Mouse (Mus musculus): ENCODE measurements at regions not wholly inside any gene's neighbourhood (a gene's known extent, or its start where the extent isn't known, plus 50 kb on each side); places are given as distances from the start of the nearest gene placed in this dataset.

GRCm38 (mm10) chr15:27132761-27133160 lies 237.4 kb upstream of the Fbxl7 start:
- no peak for ATAC-seq (replicated peaks; ENCODE audit: insufficient number of reproducible peaks, insufficient read depth, low FRiP score, low read depth)
- Histone ChIP-seq H3K36me3 (no peaks in the 10 kb centered on the region), H3K4me2 (no peak overlapping the region), H3K9me3 (replicated peaks) (no peaks in the 10 kb centered on the region), H3K4me3 (no peak overlapping the region), H3K9ac (no peak overlapping the region), H3K27ac (no peak overlapping the region), H3K27me3 (no peaks in the 10 kb centered on the region), H3K4me1 (replicated peaks) (no peaks in the 10 kb centered on the region)
- WGBS = 78% methylated on average over 2 of the region's 2 CpGs

- Histone ChIP-seq H3K9ac (no peak overlapping the region), H3K27ac (no peak overlapping the region), H3K4me3 (no peak overlapping the region), H3K36me3 (no peaks in the 10 kb centered on the region), H3K9me3 (replicated peaks) (no peaks in the 10 kb centered on the region), H3K27me3 (no peaks in the 10 kb centered on the region), H3K4me1 (replicated peaks) (no peaks in the 10 kb centered on the region), H3K4me2 (no peak overlapping the region)
- ATAC-seq (replicated peaks; ENCODE audit: insufficient number of reproducible peaks, insufficient read depth, low FRiP score, low read depth) = no peak
- WGBS = 86% methylated on average over 5 of the region's 5 CpGs
These were observed 242.2 kb upstream of the Fbxl7 start for GRCm38 (mm10) chr15:27137580-27137979.

GRCm38 (mm10) chr15:27145860-27146259 lies 250.5 kb upstream of the Fbxl7 start:
- Histone ChIP-seq H3K27ac (no peak overlapping the region), H3K27me3 (no peaks in the 10 kb centered on the region), H3K4me1 (replicated peaks) (no peaks in the 10 kb centered on the region), H3K4me3 (no peak overlapping the region), H3K4me2 (no peak overlapping the region), H3K36me3 (no peaks in the 10 kb centered on the region), H3K9ac (no peak overlapping the region), H3K9me3 (replicated peaks) (no peaks in the 10 kb centered on the region)
- ATAC-seq (replicated peaks; ENCODE audit: insufficient number of reproducible peaks, insufficient read depth, low FRiP score, low read depth) = no peak
- 69% methylated on average over 6 of the region's 6 CpGs for WGBS

- no peaks in the 10 kb centered on the region for H3K27me3 ChIP-seq
- 52% methylated on average over 5 of the region's 5 CpGs for WGBS
- no peaks in the 10 kb centered on the region for H3K36me3 ChIP-seq
- H3K4me2 ChIP-seq = no peak overlapping the region
- H3K27ac ChIP-seq = no peak overlapping the region
- ATAC-seq (replicated peaks; ENCODE audit: insufficient number of reproducible peaks, insufficient read depth, low FRiP score, low read depth) = no peak
- H3K9ac ChIP-seq = no peak overlapping the region
- H3K4me1 ChIP-seq (replicated peaks) = no peaks in the 10 kb centered on the region
- H3K4me3 ChIP-seq = no peak overlapping the region
- H3K9me3 ChIP-seq (replicated peaks) = no peaks in the 10 kb centered on the region
These were observed 265.6 kb upstream of the Fbxl7 start for GRCm38 (mm10) chr15:27160986-27161385.

GRCm38 (mm10) chr15:27167484-27167883 lies 272.1 kb upstream of the Fbxl7 start:
- H3K9me3 ChIP-seq (replicated peaks) = no peaks in the 10 kb centered on the region
- no peaks in the 10 kb centered on the region for H3K27me3 ChIP-seq
- 63% methylated on average over 1 of the region's 1 CpGs for WGBS
- no peak overlapping the region for H3K4me2 ChIP-seq
- no peaks in the 10 kb centered on the region for H3K4me1 ChIP-seq (replicated peaks)
- no peak for ATAC-seq (replicated peaks; ENCODE audit: insufficient number of reproducible peaks, insufficient read depth, low FRiP score, low read depth)
- H3K9ac ChIP-seq = no peak overlapping the region
- H3K36me3 ChIP-seq = no peaks in the 10 kb centered on the region
- H3K4me3 ChIP-seq = no peak overlapping the region
- H3K27ac ChIP-seq = no peak overlapping the region

GRCm38 (mm10) chr15:27169846-27170245 lies 274.5 kb upstream of the Fbxl7 start:
- Histone ChIP-seq H3K36me3 (no peaks in the 10 kb centered on the region), H3K27me3 (no peaks in the 10 kb centered on the region), H3K4me1 (replicated peaks) (no peaks in the 10 kb centered on the region), H3K9me3 (replicated peaks) (no peaks in the 10 kb centered on the region), H3K4me3 (no peak overlapping the region), H3K9ac (no peak overlapping the region), H3K27ac (no peak overlapping the region), H3K4me2 (no peak overlapping the region)
- 86% methylated on average over 7 of the region's 7 CpGs for WGBS
- no peak for ATAC-seq (replicated peaks; ENCODE audit: insufficient number of reproducible peaks, insufficient read depth, low FRiP score, low read depth)

- no peak overlapping the region for H3K4me2 ChIP-seq
- no peaks in the 10 kb centered on the region for H3K27me3 ChIP-seq
- no peak overlapping the region for H3K9ac ChIP-seq
- no peak overlapping the region for H3K27ac ChIP-seq
- ATAC-seq (replicated peaks; ENCODE audit: insufficient number of reproducible peaks, insufficient read depth, low FRiP score, low read depth) = no peak
- no peaks in the 10 kb centered on the region for H3K4me1 ChIP-seq (replicated peaks)
- 50% methylated on average over 5 of the region's 5 CpGs for WGBS
- H3K36me3 ChIP-seq = no peaks in the 10 kb centered on the region
- no peaks in the 10 kb centered on the region for H3K9me3 ChIP-seq (replicated peaks)
- H3K4me3 ChIP-seq = no peak overlapping the region
These were observed 278.1 kb upstream of the Fbxl7 start for GRCm38 (mm10) chr15:27173506-27173905.

- no peaks in the 10 kb centered on the region for H3K4me1 ChIP-seq (replicated peaks)
- H3K9ac ChIP-seq = no peak overlapping the region
- H3K9me3 ChIP-seq (replicated peaks) = no peaks in the 10 kb centered on the region
- no peak overlapping the region for H3K4me3 ChIP-seq
- no peak overlapping the region for H3K4me2 ChIP-seq
- 69% methylated on average over 13 of the region's 13 CpGs for WGBS
- ATAC-seq (replicated peaks; ENCODE audit: insufficient number of reproducible peaks, insufficient read depth, low FRiP score, low read depth) = no peak
- no peaks in the 10 kb centered on the region for H3K27me3 ChIP-seq
- no peaks in the 10 kb centered on the region for H3K36me3 ChIP-seq
- H3K27ac ChIP-seq = no peak overlapping the region
These were observed 282.9 kb upstream of the Fbxl7 start for GRCm38 (mm10) chr15:27178084-27178935.

GRCm38 (mm10) chr15:27189699-27190098 lies 276.8 kb upstream of the Ank start:
- Histone ChIP-seq H3K4me2 (no peak overlapping the region), H3K27me3 (no peaks in the 10 kb centered on the region), H3K27ac (no peak overlapping the region), H3K4me3 (no peak overlapping the region), H3K9ac (no peak overlapping the region), H3K36me3 (no peaks in the 10 kb centered on the region), H3K4me1 (replicated peaks) (no peaks in the 10 kb centered on the region), H3K9me3 (replicated peaks) (no peaks in the 10 kb centered on the region)
- ATAC-seq (replicated peaks; ENCODE audit: insufficient number of reproducible peaks, insufficient read depth, low FRiP score, low read depth) = no peak
- 40% methylated on average over 4 of the region's 4 CpGs for WGBS

- Histone ChIP-seq H3K9ac (no peak overlapping the region), H3K4me2 (no peak overlapping the region), H3K9me3 (replicated peaks) (no peaks in the 10 kb centered on the region), H3K4me3 (no peak overlapping the region), H3K27me3 (no peaks in the 10 kb centered on the region), H3K36me3 (no peaks in the 10 kb centered on the region), H3K27ac (no peak overlapping the region), H3K4me1 (replicated peaks) (peaks cover 7% of the 10 kb centered on the region; the same call in 1 of the 2 replicates)
- no peak for ATAC-seq (replicated peaks; ENCODE audit: insufficient number of reproducible peaks, insufficient read depth, low FRiP score, low read depth)
- 80% methylated on average over 3 of the region's 3 CpGs for WGBS
These were observed 265.0 kb upstream of the Ank start for GRCm38 (mm10) chr15:27201513-27201912.

- WGBS = 40% methylated on average over 6 of the region's 6 CpGs
- Histone ChIP-seq H3K4me1 (replicated peaks) (peaks cover 7% of the 10 kb centered on the region; the same call in 1 of the 2 replicates), H3K4me2 (peak overlapping the region; percentile 13; the same call in 1 of the 2 replicates), H3K9ac (no peak overlapping the region), H3K36me3 (no peaks in the 10 kb centered on the region), H3K27ac (peak overlapping the region; percentile 41; the same call in 1 of the 2 replicates), H3K4me3 (no peak overlapping the region), H3K27me3 (no peaks in the 10 kb centered on the region), H3K9me3 (replicated peaks) (no peaks in the 10 kb centered on the region)
- no peak; the same call in 1 of the 2 replicates for ATAC-seq (replicated peaks; ENCODE audit: insufficient number of reproducible peaks, insufficient read depth, low FRiP score, low read depth)
These were observed 261.6 kb upstream of the Ank start for GRCm38 (mm10) chr15:27204888-27205287.

- Histone ChIP-seq H3K27ac (no peak overlapping the region), H3K4me2 (no peak overlapping the region), H3K9me3 (replicated peaks) (no peaks in the 10 kb centered on the region), H3K9ac (no peak overlapping the region), H3K27me3 (no peaks in the 10 kb centered on the region), H3K4me1 (replicated peaks) (peaks cover 7% of the 10 kb centered on the region; the same call in 1 of the 2 replicates), H3K36me3 (no peaks in the 10 kb centered on the region), H3K4me3 (no peak overlapping the region)
- 83% methylated on average over 11 of the region's 11 CpGs for WGBS
- ATAC-seq (replicated peaks; ENCODE audit: insufficient number of reproducible peaks, insufficient read depth, low FRiP score, low read depth) = no peak
These were observed 259.0 kb upstream of the Ank start for GRCm38 (mm10) chr15:27207446-27207845.

Data from heart, embryonic 15.5 days (tissue).